ENCODE assay signal across 22 mouse cellular contexts in genomic region chr10:4476604-4477003, GRCm38 (mm10). TPM values are rescaled to one million over a fixed set of nuclear protein-coding genes. Genes with fewer than 3 reads are reported as not detected.
DNase-seq lines count a peak whose midpoint lies in the region; ATAC-seq and TF ChIP-seq lines count a peak whose summit lies in the region.
"Had no signal": no experiment of that assay in that cellular context is flagged by ENCODE, and none has a peak within 500 bp of the region (broad histone marks: within the 10 kb centered on the region; RNA-seq: fewer than 3 reads in every experiment).

No protein-coding gene starts in this region.

- no peak overlapping the region for H3K9ac ChIP-seq in intestine, embryonic 16.5 days (ENCODE audit: low read depth, low read length)
- H3K9ac ChIP-seq in stomach, postnatal 0 days (ENCODE audit: low read length), result no peak overlapping the region
- H3K9ac ChIP-seq: embryonic facial prominence, embryonic 12.5 days; forebrain, embryonic 13.5 days; forebrain, embryonic 15.5 days; forebrain, postnatal 0 days had no signal

- ATAC-seq in intestine, embryonic 16.5 days, result peak; percentile 78
- no peak for ATAC-seq in stomach, postnatal 0 days (ENCODE audit: low FRiP score, low TSS enrichment)
- ATAC-seq: activated CD4-positive, CD25-positive, alpha-beta regulatory T cell, adult 4 months; forebrain, embryonic 13.5 days; forebrain, embryonic 15.5 days; forebrain, postnatal 0 days; Patski had no signal

- H3K4me1 ChIP-seq in intestine, embryonic 16.5 days (ENCODE audit: control insufficient read depth, insufficient read depth, low read length), result 0 out of 2 replicates have a peak, but pooled peaks cover 3% of the 10 kb centered on the region
- H3K4me1 ChIP-seq in thymus, adult 2 months (replicated peaks; ENCODE audit: control insufficient read depth, insufficient read depth, low read length), result no peaks in the 10 kb centered on the region
- no peaks in the 10 kb centered on the region for H3K4me1 ChIP-seq in stomach, postnatal 0 days (replicated peaks; ENCODE audit: control insufficient read depth, insufficient read depth)
- H3K4me1 ChIP-seq: embryonic facial prominence, embryonic 10.5 days; embryonic facial prominence, embryonic 12.5 days; forebrain, embryonic 13.5 days; forebrain, embryonic 15.5 days had no signal

- WGBS in intestine, embryonic 16.5 days, result 72% methylated on average over 5 of the region's 5 CpGs
- WGBS in large intestine, adult 2 months, result 50% methylated on average over 5 of the region's 5 CpGs
- WGBS in thymus, adult 2 months, result 96% methylated on average over 5 of the region's 5 CpGs
- WGBS in stomach, postnatal 0 days, result 89% methylated on average over 5 of the region's 5 CpGs

- DNase-seq in large intestine, adult 2 months (ENCODE audit: low read depth, low spot score), result peak; percentile 2
- DNase-seq in layer of hippocampus, postnatal 36 days, result no peak
- no peak for DNase-seq in thymus, adult 2 months
- DNase-seq in stomach, postnatal 0 days (ENCODE audit: low spot score), result no peak
- DNase-seq: adrenal gland, adult 8-10 months; adrenal gland, postnatal 14 days; adrenal gland, postnatal 36 days; cerebellum, adult 11-12 months; cerebellum, adult 2 months; cerebellum, adult 9-10 months; cerebellum, postnatal 10 days; cerebellum, postnatal 25 days; forebrain, postnatal 0 days had no signal

- no peak overlapping the region for H3K4me3 ChIP-seq in intestine, embryonic 16.5 days (ENCODE audit: low read length)
- no peak overlapping the region for H3K4me3 ChIP-seq in thymus, adult 2 months (ENCODE audit: control insufficient read depth, insufficient read depth, low read length)
- no peak overlapping the region for H3K4me3 ChIP-seq in stomach, postnatal 0 days (ENCODE audit: low read depth, low read length)
- H3K4me3 ChIP-seq: embryonic facial prominence, embryonic 10.5 days; embryonic facial prominence, embryonic 12.5 days; forebrain, embryonic 13.5 days; forebrain, embryonic 15.5 days had no signal

- H3K27ac ChIP-seq in intestine, embryonic 16.5 days (ENCODE audit: low read length), result no peak overlapping the region
- H3K27ac ChIP-seq in thymus, adult 2 months (ENCODE audit: control insufficient read depth, insufficient read depth, low read length), result no peak overlapping the region
- H3K27ac ChIP-seq in stomach, postnatal 0 days (replicated peaks), result no peak overlapping the region
- H3K27ac ChIP-seq: embryonic facial prominence, embryonic 10.5 days; embryonic facial prominence, embryonic 12.5 days; forebrain, embryonic 13.5 days; forebrain, embryonic 15.5 days had no signal

- TF ChIP-seq POLR2A in thymus, adult 2 months (IDR thresholded peaks at IDR 0.05; ENCODE audit: control insufficient read depth, extremely low read depth, insufficient read depth, low read length, poor library complexity), result no peak

- no peaks in the 10 kb centered on the region for H3K27me3 ChIP-seq in intestine, embryonic 16.5 days (replicated peaks; ENCODE audit: control insufficient read depth, insufficient read depth, low read length)
- H3K27me3 ChIP-seq in thymus, adult 2 months (ENCODE audit: control insufficient read depth, insufficient read depth, low read length), result no peaks in the 10 kb centered on the region
- no peaks in the 10 kb centered on the region for H3K27me3 ChIP-seq in stomach, postnatal 0 days (ENCODE audit: control insufficient read depth, insufficient read depth, low read length)
- H3K27me3 ChIP-seq: embryonic facial prominence, embryonic 12.5 days; forebrain, embryonic 13.5 days; forebrain, embryonic 15.5 days; Patski had no signal

- no peaks in the 10 kb centered on the region for H3K36me3 ChIP-seq in intestine, embryonic 16.5 days (ENCODE audit: control insufficient read depth, insufficient read depth, low read length)
- H3K36me3 ChIP-seq in thymus, adult 2 months (ENCODE audit: control insufficient read depth, insufficient read depth, low read length), result no peaks in the 10 kb centered on the region
- no peaks in the 10 kb centered on the region for H3K36me3 ChIP-seq in stomach, postnatal 0 days (ENCODE audit: control insufficient read depth, insufficient read depth, low read length)
- H3K36me3 ChIP-seq: embryonic facial prominence, embryonic 10.5 days; embryonic facial prominence, embryonic 12.5 days; forebrain, embryonic 15.5 days had no signal

- no peaks in the 10 kb centered on the region for H3K9me3 ChIP-seq in intestine, embryonic 16.5 days (ENCODE audit: control insufficient read depth, low read length)
- H3K9me3 ChIP-seq in stomach, postnatal 0 days (ENCODE audit: control insufficient read depth, low read length), result no peaks in the 10 kb centered on the region
- H3K9me3 ChIP-seq: embryonic facial prominence, embryonic 10.5 days; embryonic facial prominence, embryonic 12.5 days; forebrain, embryonic 13.5 days; forebrain, embryonic 15.5 days had no signal

- TF ChIP-seq CTCF in thymus, adult 2 months (IDR thresholded peaks at IDR 0.05; ENCODE audit: borderline replicate concordance, control insufficient read depth, extremely low read depth, insufficient read depth, low read length, poor library complexity), result no peak
- TF ChIP-seq CTCF in stomach, postnatal 0 days (IDR thresholded peaks at IDR 0.05; ENCODE audit: low read depth), result no peak

- TF ChIP-seq EP300 in stomach, postnatal 0 days (optimal IDR thresholded peaks at IDR 0.05), result no peak

- no peak overlapping the region for H3K4me2 ChIP-seq in intestine, embryonic 16.5 days (ENCODE audit: low read depth, low read length)
- no peak overlapping the region for H3K4me2 ChIP-seq in stomach, postnatal 0 days (replicated peaks; ENCODE audit: low read depth)
- H3K4me2 ChIP-seq: embryonic facial prominence, embryonic 12.5 days; forebrain, embryonic 13.5 days; forebrain, embryonic 15.5 days had no signal

RNA-seq across cellular contexts. Expression of gene Ccdc170, which starts 5.7 kb away (rescaled TPM):
- not detected in 2 replicates for polyA plus RNA-seq in intestine, embryonic 16.5 days (2015; fragmentation: Nextera tagmentation; extraction: Ambion mirVana)
- 0.08 and 0.25 TPM in 2 replicates for polyA plus RNA-seq in large intestine, adult 2 months (2012; rRNA removed)
- under 1 TPM; 0.32 to 0.96 TPM for total RNA-seq in layer of hippocampus, postnatal 36 days (2021)
- 0.24 and 0.33 TPM in 2 replicates for polyA plus RNA-seq in thymus, adult 2 months (2012; rRNA removed)
- 0.06 TPM in 1 of 2 replicates, not detected in the other for polyA plus RNA-seq in stomach, postnatal 0 days (2015; fragmentation: Nextera tagmentation; extraction: Ambion mirVana)
- total RNA-seq: MEL had no signal
- polyA plus RNA-seq: activated CD4-positive, CD25-positive, alpha-beta regulatory T cell, adult 4 months; forebrain, embryonic 11.5 days had no signal

RNA-seq across cellular contexts. Expression of gene Armt1, which starts 44.3 kb away (rescaled TPM):
- 16.0 and 16.4 TPM in 2 replicates for polyA plus RNA-seq in intestine, embryonic 16.5 days (2015; fragmentation: Nextera tagmentation; extraction: Ambion mirVana)
- polyA plus RNA-seq in large intestine, adult 2 months (2012; rRNA removed), result 9.4 and 9.5 TPM in 2 replicates
- 10 to 100 TPM; 24.8 to 25.1 TPM for total RNA-seq in layer of hippocampus, postnatal 36 days (2021)
- polyA plus RNA-seq in thymus, adult 2 months (2012; rRNA removed), result 22.1 and 23.1 TPM in 2 replicates
- 7.5 and 8.1 TPM in 2 replicates for polyA plus RNA-seq in stomach, postnatal 0 days (2015; fragmentation: Nextera tagmentation; extraction: Ambion mirVana)

RNA-seq across cellular contexts. Expression of gene Rmnd1, which starts 44.4 kb away (rescaled TPM):
- polyA plus RNA-seq in intestine, embryonic 16.5 days (2015; fragmentation: Nextera tagmentation; extraction: Ambion mirVana), result 53.9 and 58.3 TPM in 2 replicates
- 22.6 and 29.6 TPM in 2 replicates for polyA plus RNA-seq in large intestine, adult 2 months (2012; rRNA removed)
- total RNA-seq in layer of hippocampus, postnatal 36 days (2021), result 10 to 100 TPM; 39.5 to 40.6 TPM
- 32.2 and 43.6 TPM in 2 replicates for polyA plus RNA-seq in thymus, adult 2 months (2012; rRNA removed)
- 16.6 and 19.3 TPM in 2 replicates for polyA plus RNA-seq in stomach, postnatal 0 days (2015; fragmentation: Nextera tagmentation; extraction: Ambion mirVana)
